ENCODE assay signal across 7 mouse cellular contexts in the genomic region with DNA sequence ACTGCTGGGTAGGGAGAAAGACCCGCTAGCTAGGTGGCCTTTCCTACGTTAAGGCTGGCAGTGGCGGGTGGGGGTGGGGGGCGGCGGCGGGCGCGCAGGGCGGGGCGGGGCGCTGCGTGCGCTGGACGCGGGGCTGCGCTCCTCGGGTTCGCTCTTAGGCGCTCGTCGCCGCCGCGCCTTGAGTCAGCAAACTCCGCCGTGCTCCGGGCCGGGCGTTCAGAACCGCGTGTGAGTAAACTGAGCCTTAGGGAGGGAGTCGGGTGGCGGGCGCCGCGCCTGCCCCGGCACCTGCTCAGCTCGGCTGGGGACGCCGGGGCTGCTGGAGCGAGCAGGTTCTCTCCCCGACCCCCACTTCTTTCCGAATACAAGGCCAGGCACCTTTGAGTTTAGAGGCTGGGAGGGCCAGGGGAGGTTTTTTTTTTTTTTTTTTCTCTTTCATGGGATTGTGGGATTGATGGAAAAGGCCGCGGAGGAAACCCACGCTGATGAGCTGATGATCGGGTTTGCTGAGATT. TPM values are rescaled to one million over a fixed set of nuclear protein-coding genes. Genes with fewer than 3 reads are reported as not detected.
DNase-seq lines count a peak whose midpoint lies in the region; ATAC-seq lines count a peak whose summit lies in the region.

A gene (plus strand): TSS at position 95 of the 514 bp plus-strand sequence.

- H3K27ac ChIP-seq in hindbrain, embryonic 12.5 days, result peak within 1 kb of the TSS; percentile 72

- under 1% methylated on average over 46 of the region's 47 CpGs for WGBS in hindbrain, embryonic 12.5 days

- no peaks in the 10 kb centered on the region for H3K27me3 ChIP-seq in hindbrain, embryonic 12.5 days

- intact Hi-C loops in left cerebral cortex, postnatal 14 days (cut with DNase I), result no loop called here

- no peaks in the 10 kb centered on the region for H3K9me3 ChIP-seq in hindbrain, embryonic 12.5 days (replicated peaks)

- DNase-seq in ZHBTc4 (ENCODE audit: low read depth, low spot score), result peak; percentile 80
- peak; percentile 70 to 74 for DNase-seq in cerebellum, postnatal 10 days
- peak; percentile 32 to 35 for DNase-seq in frontal cortex, postnatal 25 days (ENCODE audit: low spot score in 2 of 2)
- peak; percentile 49 to 65 for DNase-seq in left cerebral cortex, postnatal 14 days (ENCODE audit: low spot score in 2 of 2)
- DNase-seq in right cerebral cortex, postnatal 36 days (ENCODE audit: low spot score in 2 of 2), result peak; percentile 52 to 55

- no peaks in the 10 kb centered on the region for H3K36me3 ChIP-seq in hindbrain, embryonic 12.5 days

- ATAC-seq in hindbrain, embryonic 12.5 days (ENCODE audit: low FRiP score), result peak; percentile 67
- ATAC-seq in megakaryocyte-erythroid progenitor cell, adult 5-6 weeks (replicated peaks; ENCODE audit: low FRiP score, low TSS enrichment, poor library complexity, severe bottlenecking), result peak; percentile 61; the same call in 1 of the 2 replicates

- H3K9ac ChIP-seq in hindbrain, embryonic 12.5 days, result peak within 1 kb of the TSS; percentile 71

- peaks cover 12% of the 10 kb centered on the region for H3K4me1 ChIP-seq in hindbrain, embryonic 12.5 days

- peak within 1 kb of the TSS; percentile 69 for H3K4me2 ChIP-seq in hindbrain, embryonic 12.5 days (replicated peaks)

- peak within 1 kb of the TSS; percentile 69 for H3K4me3 ChIP-seq in hindbrain, embryonic 12.5 days

RNA-seq across cellular contexts. Expression of the gene that starts here (rescaled TPM):
- 39.7 and 43.1 TPM in 2 replicates for polyA plus RNA-seq in hindbrain, embryonic 12.5 days (2016; fragmentation: Nextera tagmentation; extraction: Ambion mirVana)
- total RNA-seq in left cerebral cortex, postnatal 14 days (2021), result 100 to 1,000 TPM; 114 to 116 TPM
- 17.0 and 36.2 TPM in 2 replicates for total RNA-seq in megakaryocyte-erythroid progenitor cell, adult 5-6 weeks (2014; fragmentation: Nextera tagmentation)
- total RNA-seq in megakaryocyte-erythroid progenitor cell, adult 5-6 weeks (2017), result 16.2 and 55.9 TPM in 2 replicates

Comparison
In these comparisons a context has a peak if more than half of its experiments do, and no peak if none do; other contexts are left out.
1. Peak in every context shown above with its lines: DNase-seq, ATAC-seq, H3K4me3 ChIP-seq and H3K27ac ChIP-seq.